Mouse (Mus musculus) MEL (cell line): Measurements from ENCODE around the gene Prlhr.

Experiments used
- CTCF ChIP-seq, 3 experiments: IDR thresholded peaks in 2 of 3; conservative IDR thresholded peaks in 1 of 3; 2 replicates each; pipeline ENCODE4 v1.5.1; 2011 to 2012; ENCODE audit warnings: low read length in 3 of 3, low read depth in 2 of 3, mild to moderate bottlenecking in 2 of 3, improper control_type of control experiment in 1 of 3, inconsistent platforms in 1 of 3, mixed read lengths in 1 of 3, moderate library complexity in 1 of 3; ENCODE audit not compliant: control insufficient read depth in 1 of 3, insufficient read depth in 1 of 3, poor library complexity in 1 of 3, severe bottlenecking in 1 of 3
- E2F4 ChIP-seq: IDR thresholded peaks from 2 replicates; pipeline ENCODE4 v1.6.1; 2011; ENCODE audit warnings: low read depth, low read length, improper control_type of control experiment, borderline replicate concordance
- EP300 ChIP-seq, 2 experiments: IDR thresholded peaks; 2 replicates each; pipeline ENCODE4 v1.6.1; 2011; ENCODE audit warnings: improper control_type of control experiment in 2 of 2, low read length in 2 of 2, low read depth in 1 of 2, mild to moderate bottlenecking in 1 of 2
- POLR2A ChIP-seq, 2 experiments: IDR thresholded peaks; 2 replicates each; pipeline ENCODE4 v1.6.1; 2011 to 2012; ENCODE audit warnings: low read length in 2 of 2, mild to moderate bottlenecking in 2 of 2, control low read depth in 1 of 2, improper control_type of control experiment in 1 of 2, low read depth in 1 of 2, moderate library complexity in 1 of 2; ENCODE audit not compliant: control insufficient read depth in 1 of 2, insufficient read depth in 1 of 2, poor library complexity in 1 of 2
- RCOR1 ChIP-seq: IDR thresholded peaks from 2 replicates; pipeline ENCODE4 v1.6.1; 2012; ENCODE audit warnings: low read depth, mild to moderate bottlenecking, inconsistent platforms, low read length, improper control_type of control experiment

GRCm38 (mm10) chr19:60515064-60515463, 47.0 kb upstream of the Prlhr start:
- TF ChIP-seq E2F4 (no peak), RCOR1 (no peak), POLR2A (IDR thresholded peaks at IDR 0.05; ENCODE audit: control insufficient read depth in 1 of 2, insufficient read depth in 1 of 2, low read depth in 1 of 2, low read length in 2 of 2, poor library complexity in 1 of 2) (no peak), CTCF (IDR thresholded peaks at IDR 0.05 in 2 of 3, conservative IDR thresholded peaks at IDR 0.05 in 1 of 3; ENCODE audit: control insufficient read depth in 1 of 3, insufficient read depth in 1 of 3, low read depth in 2 of 3, low read length in 3 of 3, poor library complexity in 1 of 3, severe bottlenecking in 1 of 3) (no peak), EP300 (IDR thresholded peaks at IDR 0.05; ENCODE audit: low read depth in 1 of 2, low read length in 2 of 2) (no peak)
